Mouse (Mus musculus) C2C12 (cell line): ENCODE results near the gene Gm17482.

Experiments used
- CEBPB ChIP-seq: IDR thresholded peaks from one replicate; pipeline ENCODE4 v1.6.1; 2011; ENCODE audit warnings: low read depth, mild to moderate bottlenecking, control low read depth, moderate library complexity
- CTCF ChIP-seq: IDR thresholded peaks from one replicate; pipeline ENCODE4 v1.5.1; 2011; ENCODE audit not compliant: control insufficient read depth, insufficient read depth, insufficient read length
- MAX ChIP-seq: IDR thresholded peaks from one replicate; pipeline ENCODE4 v1.6.1; 2011; ENCODE audit warnings: mild to moderate bottlenecking, control low read depth
- MYOD1 ChIP-seq: IDR thresholded peaks from one replicate; pipeline ENCODE4 v1.6.1; 2011; ENCODE audit warnings: low read depth; ENCODE audit not compliant: control insufficient read depth, insufficient read length
- MYOG ChIP-seq: IDR thresholded peaks from one replicate; pipeline ENCODE4 v1.6.1; 2011; ENCODE audit not compliant: control insufficient read depth, insufficient read length; ENCODE audit errors: extremely low read depth
- USF1 ChIP-seq: IDR thresholded peaks from one replicate; pipeline ENCODE4 v1.6.1; 2011; ENCODE audit warnings: low read depth, mild to moderate bottlenecking, control low read depth, moderate library complexity

GRCm38 (mm10) chr6:115227043-115227442 is at the start of gene Gm17482:
- TF ChIP-seq CTCF, result no peak
- TF ChIP-seq USF1, result no peak
- TF ChIP-seq CEBPB, result no peak
- no peak for TF ChIP-seq MYOD1
- no peak for TF ChIP-seq MAX
- no peak for TF ChIP-seq MYOG
